Mouse (Mus musculus): ENCODE measurements around the gene Mpo.
A peak's percentile ranks its signal among the peaks of the same experiment; 100 is the strongest.

The Mpo gene

DNA sequence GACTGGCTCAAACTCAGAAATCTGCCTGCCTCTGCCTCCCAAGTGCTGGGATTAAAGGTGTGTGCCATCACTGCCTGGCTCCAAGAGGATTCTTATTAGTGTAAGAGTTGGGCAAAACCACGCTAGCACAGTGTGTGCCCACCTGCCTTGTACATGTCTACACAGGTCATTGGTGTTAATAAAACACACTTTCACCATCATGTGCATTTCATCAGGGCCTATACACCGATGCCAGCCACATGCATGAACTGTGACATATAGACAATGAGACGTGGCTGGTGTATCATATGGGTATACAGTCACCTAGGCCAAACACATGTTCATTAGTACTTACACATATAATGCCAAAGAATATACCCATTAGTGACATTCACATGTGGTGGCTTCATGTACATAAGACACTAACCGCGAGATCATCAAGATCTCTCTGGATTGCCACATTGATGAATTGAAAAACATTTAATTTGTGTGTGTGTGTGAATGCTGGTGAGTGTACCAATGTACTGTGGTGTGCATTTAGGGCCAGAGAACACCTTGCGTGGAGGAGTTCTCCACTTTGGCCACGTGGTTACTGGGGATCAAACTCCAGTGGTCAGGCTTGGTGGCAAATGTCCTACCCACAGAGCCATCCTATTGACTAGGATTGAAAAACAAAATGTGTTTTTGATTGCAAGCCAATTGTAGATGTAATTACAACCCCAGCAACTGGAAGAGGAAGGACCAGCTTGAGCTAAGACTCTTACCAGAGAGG, 35.0 kb upstream of the Mpo start:
- DNase-seq (ENCODE audit: low read depth, low spot score): no peak

DNA sequence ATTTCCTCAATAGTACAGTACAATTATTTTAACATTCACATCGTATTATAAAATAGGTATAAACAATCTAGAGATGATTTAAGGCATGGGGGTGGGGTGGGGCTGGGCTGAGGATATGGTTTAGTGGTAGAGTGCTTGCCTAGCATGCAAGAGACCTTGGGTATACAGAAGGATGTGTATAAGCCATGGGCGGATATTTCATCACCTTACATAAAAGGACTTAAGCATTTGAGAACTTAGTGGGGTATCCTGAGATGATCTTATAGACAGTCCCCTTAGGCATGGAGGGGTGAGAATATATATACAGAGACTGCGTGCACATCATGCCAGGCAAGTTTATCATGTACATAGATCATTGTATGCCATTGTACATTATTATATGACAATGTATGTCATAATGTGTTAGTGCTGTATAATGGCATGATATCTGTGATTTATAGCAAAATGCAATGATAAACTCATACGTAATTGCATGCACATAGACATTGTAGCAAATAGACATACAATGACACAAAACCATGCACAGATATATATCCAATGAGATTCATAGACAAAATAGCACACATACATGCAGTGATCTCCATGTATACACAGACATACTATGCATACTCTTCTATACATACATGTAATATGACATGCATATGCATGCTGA, 34.3 kb upstream of the Mpo start:
- no peak for DNase-seq (ENCODE audit: low read depth, low spot score)

DNA sequence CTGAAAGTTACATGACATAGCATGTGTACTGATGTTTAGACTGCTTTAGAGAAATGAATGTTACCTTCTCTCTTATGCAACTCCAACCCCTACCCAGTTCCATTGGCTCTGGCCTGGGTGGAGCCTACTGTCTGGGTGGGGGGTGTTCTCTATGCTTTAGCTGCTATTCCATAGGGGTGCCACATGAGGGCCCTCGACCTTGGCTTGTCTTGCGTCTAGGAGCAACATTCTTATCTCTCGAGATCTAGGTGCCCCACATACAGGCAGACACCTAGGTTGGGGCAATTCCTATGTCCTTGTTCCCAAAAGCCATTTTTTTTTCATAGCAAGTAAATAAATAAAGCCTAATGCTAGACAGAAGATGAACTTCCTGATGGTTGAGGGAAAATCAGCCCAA, 33.8 kb upstream of the Mpo start:
- DNase-seq (ENCODE audit: low read depth, low spot score): peak; percentile 88

GRCm38 (mm10) chr11:87760301-87761081, 32.9 kb upstream of the Mpo start, which contains the start of gene Tspoap1:
TSS of gene Tspoap1 (plus strand) at chr11:87760541.
- peak; percentile 96 for DNase-seq (ENCODE audit: low read depth, low spot score)

- peak; percentile 65 for DNase-seq (ENCODE audit: low read depth, low spot score)
These were observed 32.1 kb upstream of the Mpo start for GRCm38 (mm10) chr11:87761181-87761721.

- peak; percentile 68 for DNase-seq (ENCODE audit: low read depth, low spot score)
These were observed 31.3 kb upstream of the Mpo start for GRCm38 (mm10) chr11:87761806-87762701.

- DNase-seq (ENCODE audit: low read depth, low spot score): peak; percentile 83
These were observed 30.5 kb upstream of the Mpo start for GRCm38 (mm10) chr11:87762702-87763385.

DNA sequence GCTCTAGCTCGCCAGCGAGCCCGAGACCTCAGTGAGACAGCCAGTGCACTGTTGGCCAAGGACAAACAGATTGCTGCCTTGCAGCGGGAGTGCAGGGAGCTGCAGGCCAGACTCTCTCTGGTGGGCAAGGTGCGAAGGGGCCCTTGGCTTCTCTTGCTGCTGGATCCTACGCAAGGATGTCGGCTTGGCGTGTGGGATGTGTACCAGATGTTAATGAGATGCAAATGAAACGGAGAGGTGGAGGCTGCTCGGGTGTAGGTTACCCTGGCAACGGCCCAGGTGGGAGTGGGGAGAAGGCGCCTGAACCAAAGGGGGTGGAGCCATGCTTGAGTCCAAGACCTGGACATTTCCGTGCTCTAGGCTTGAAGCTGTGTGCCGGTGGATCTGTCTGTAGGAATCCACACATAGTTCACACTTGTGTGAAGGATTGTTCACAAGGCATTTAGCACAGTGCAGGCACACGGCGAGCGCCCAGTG, 29.8 kb upstream of the Mpo start:
- peak; percentile 95 for DNase-seq (ENCODE audit: low read depth, low spot score)

GRCm38 (mm10) chr11:87763988-87764876, 29.1 kb upstream of the Mpo start:
- DNase-seq (ENCODE audit: low read depth, low spot score): peak; percentile 80

DNA sequence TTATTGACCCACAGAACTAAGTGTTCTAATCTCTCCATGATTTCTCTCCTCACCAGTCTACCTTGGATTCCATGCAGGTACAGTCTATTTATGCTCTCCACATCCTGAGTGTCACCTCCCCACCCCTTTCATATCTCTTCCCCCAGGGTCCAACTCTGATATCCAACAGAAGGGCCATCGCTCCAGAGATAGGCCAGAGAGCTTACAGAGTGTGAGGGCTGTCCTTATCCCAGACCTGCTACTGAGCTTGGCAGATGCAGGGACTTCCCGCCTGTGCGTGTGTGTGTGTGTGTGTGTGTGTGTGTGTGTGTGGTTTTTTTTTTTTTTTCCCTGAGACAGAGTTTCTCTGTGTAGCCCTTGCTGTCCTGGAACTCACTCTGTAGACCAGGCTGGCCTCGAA, 24.6 kb upstream of the Mpo start:
- DNase-seq (ENCODE audit: low read depth, low spot score): no peak

DNA sequence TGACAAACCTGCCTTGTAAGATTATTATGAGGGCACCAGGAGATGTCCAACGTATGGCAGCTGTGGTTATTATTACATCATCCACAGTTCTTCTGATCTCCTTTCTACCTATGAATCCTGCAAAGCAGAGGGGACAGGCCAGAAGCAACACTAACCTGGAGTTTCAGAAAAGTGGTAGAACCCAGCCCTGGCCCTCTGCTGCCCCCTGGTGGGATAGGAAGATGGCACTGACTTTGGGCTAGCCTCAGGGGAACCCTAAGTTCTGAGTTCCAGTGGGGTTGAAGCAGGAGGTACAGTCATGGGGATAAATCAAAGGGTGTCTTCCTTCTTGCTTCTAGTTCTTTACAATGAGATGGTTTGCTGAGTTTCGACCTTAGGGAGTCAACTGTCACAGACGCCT, 22.4 kb upstream of the Mpo start:
- peak; percentile 76 for DNase-seq (ENCODE audit: low read depth, low spot score)

- DNase-seq (ENCODE audit: low read depth, low spot score): peak; percentile 42
These were observed 21.0 kb upstream of the Mpo start for GRCm38 (mm10) chr11:87772354-87772753.

- peak; percentile 84 for DNase-seq (ENCODE audit: low read depth, low spot score)
These were observed 15.1 kb upstream of the Mpo start for GRCm38 (mm10) chr11:87778100-87778765.

- no peak for DNase-seq (ENCODE audit: low read depth, low spot score)
These were observed 14.5 kb upstream of the Mpo start for GRCm38 (mm10) chr11:87778915-87779314.

DNA sequence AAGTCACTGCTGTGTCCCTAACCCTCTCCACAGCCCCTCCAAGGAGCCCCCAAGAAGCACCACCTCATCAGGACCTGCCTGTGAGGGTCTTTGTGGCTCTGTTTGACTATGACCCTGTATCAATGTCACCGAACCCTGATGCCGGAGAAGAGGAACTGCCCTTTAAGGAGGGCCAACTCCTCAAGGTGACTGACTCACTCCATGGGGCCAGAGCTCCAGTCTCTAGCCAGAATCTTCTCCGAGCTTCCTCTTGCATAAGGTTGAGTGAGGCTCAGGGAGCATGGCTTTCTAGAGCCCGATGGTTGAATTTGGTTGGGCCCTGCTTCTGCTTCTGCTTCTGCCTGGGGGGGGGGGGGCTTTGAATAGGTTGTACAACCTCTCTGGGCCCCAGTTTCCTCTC, 14.0 kb upstream of the Mpo start:
- no peak for DNase-seq (ENCODE audit: low read depth, low spot score)

- no peak for DNase-seq (ENCODE audit: low read depth, low spot score)
These were observed 13.3 kb upstream of the Mpo start for GRCm38 (mm10) chr11:87780130-87780529.

GRCm38 (mm10) chr11:87790088-87790487, 3.3 kb upstream of the Mpo start:
- no peak for DNase-seq (ENCODE audit: low read depth, low spot score)

DNA sequence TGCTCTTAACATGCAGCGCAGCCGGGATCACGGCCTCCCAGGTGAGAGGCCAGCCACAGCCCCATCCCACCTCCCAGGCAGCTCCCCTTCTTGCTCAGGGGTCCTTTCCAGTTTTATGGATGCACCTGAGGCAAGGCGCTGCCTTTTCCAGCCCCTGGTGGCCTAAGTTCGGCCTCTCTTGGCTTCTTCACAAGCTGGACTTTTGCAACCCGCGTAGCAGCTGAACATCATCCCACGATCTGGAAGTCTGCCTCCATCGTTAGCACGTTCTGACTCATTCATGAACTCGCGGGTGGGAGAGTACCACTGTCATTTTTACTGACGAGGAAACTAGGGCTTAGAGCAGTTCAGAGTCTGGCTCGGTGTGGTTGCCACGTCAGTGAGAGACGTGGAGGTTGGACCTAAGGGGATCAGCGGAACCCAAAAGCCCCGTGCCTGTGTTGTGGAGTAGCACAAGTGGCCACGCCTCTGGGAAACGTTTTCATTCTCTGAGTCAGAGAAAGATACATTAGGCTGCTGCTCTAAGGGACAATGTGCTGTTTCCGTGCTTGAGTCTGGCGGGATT, 8.4 kb downstream of the Mpo start:
- DNase-seq (ENCODE audit: low read depth, low spot score): peak; percentile 85
